Mouse (Mus musculus) cerebellum, adult 8-10 months (tissue): ENCODE measurements around the gene Negr1.

Experiments used
- DNase-seq: peaks from one replicate; pipeline ENCODE4 v3.0.0; 2022

Negr1 gene

GRCm38 (mm10) chr3:156698687-156699086, 137.1 kb downstream of the Negr1 start:
- DNase-seq: no peak

DNA sequence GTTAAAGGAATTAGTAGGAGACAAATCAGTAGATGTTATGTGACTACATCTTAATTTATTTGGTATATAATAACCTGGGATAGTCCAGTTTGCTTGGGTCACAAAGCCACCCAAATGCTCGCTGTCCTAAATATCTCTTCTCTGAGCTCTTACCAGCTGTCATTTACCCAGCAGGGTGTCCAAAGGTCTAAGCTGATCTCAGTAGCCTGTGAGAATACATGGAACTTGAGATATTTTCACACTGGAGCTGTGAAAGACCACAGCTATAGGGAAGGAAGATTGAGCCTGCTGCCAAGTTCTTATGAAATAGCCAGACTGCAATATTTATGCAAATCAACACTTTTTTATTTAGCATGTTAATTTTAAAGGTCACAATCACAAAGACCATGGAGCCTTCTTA, 141.6 kb downstream of the Negr1 start:
- DNase-seq: peak; percentile 47

GRCm38 (mm10) chr3:156710240-156710639, 148.6 kb downstream of the Negr1 start:
- DNase-seq: no peak

- peak; percentile 60 for DNase-seq
Observed at GRCm38 (mm10) chr3:156710693-156711092, 149.1 kb downstream of the Negr1 start.

DNA sequence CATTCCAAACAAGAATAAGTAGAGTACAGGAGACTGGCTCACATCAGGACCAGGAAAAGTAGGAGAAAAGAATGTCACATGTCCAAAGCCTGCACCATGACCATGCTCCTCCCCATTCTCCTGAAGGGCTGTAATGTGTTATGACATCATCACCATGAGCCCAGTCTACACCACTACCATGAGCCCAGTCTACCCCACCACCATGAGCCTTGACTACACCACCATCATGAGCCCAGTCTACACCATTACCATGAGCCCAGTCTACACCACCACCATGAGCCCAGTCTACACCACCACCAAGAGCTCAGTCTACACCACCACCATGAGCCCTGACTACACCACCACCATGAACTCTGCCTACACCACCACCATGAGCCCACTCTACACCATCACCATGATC, 174.7 kb downstream of the Negr1 start:
- DNase-seq: no peak

- DNase-seq: no peak
Observed at GRCm38 (mm10) chr3:156739529-156739928, 177.9 kb downstream of the Negr1 start.

DNA sequence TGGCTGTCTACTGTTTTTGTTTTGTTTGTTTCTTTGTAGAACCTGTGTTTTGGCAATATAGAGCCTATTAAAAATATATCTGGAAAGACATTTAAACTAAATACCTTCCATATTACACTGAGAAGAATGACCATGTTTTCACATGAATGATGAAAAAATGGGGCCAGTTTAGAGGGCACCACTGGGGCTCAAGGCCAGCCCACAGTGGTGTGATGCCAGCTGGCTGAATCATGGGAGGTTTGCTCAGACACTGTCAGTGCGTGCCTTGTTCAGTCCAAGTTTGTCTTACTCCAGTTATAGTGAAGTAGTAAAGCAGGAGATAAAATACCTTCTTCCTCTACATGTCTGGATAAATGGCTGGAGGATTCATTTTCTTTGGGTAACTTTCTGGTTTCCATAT, 181.7 kb downstream of the Negr1 start:
- DNase-seq: no peak

DNA sequence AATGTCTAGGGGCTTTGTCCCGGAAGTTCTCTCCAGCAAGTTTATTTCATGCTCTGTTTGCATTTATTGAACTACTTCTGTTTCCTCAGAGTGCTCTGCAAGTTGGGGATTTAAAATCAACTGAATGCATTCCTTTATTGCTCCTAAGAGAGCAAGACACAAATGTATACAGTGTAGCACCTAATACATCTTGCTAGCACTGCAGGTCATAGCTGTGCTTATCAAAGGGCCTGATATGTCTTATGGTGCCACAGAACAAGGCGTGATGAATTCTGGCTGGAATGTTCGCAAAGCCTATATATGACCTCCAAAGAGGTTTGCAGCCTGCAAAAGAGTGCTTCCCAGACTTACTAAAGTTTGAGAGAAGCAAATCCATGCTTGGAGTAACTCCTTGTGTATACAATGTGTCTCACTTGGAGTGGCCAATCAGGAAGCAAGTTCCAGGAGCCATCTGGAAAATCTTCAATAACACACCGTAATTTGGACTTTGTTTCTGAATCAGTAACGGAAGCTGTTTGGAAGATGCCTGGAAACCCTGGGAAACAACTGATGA, 183.7 kb downstream of the Negr1 start:
- DNase-seq: no peak

GRCm38 (mm10) chr3:156747456-156747855, 185.9 kb downstream of the Negr1 start:
- no peak for DNase-seq

GRCm38 (mm10) chr3:156753780-156754373, 192.3 kb downstream of the Negr1 start:
- DNase-seq: no peak

DNA sequence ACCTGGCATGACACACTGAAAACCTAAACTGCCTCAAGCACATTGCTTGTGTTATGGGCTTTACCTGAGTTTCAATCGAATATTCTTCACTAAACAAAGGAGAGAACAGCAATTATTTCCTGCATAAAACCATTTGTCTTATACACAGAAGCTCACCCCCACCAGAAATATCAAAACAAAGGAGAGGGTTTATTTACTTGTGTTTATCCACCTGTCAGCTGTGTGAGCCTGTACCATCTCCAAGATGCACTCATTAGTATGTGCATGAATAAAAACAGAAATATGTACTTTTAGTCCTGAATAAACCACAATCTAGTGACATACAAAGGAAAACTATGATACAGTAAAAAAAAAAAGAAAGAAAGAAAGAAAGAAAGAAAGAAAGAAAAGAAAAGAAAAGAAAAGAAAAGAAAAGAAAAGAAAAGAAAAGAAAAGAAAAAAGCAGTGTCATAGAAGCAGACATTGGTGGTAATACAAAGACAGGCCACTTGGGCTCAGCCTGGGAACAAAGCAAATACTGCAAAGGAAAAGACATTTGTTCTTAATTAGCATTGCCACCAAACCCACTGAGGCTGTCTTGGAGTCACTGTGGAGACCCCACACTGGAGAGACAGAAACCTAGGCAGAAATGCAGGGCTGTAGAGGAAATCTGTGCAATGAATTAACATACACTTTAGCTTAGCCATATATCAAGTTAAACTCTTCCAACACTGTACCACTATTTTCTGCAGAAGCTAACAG, 193.4 kb downstream of the Negr1 start:
- DNase-seq: no peak

GRCm38 (mm10) chr3:156765015-156765414, 203.4 kb downstream of the Negr1 start:
- no peak for DNase-seq

GRCm38 (mm10) chr3:156766171-156766845, 204.7 kb downstream of the Negr1 start:
- DNase-seq: peak; percentile 35

DNA sequence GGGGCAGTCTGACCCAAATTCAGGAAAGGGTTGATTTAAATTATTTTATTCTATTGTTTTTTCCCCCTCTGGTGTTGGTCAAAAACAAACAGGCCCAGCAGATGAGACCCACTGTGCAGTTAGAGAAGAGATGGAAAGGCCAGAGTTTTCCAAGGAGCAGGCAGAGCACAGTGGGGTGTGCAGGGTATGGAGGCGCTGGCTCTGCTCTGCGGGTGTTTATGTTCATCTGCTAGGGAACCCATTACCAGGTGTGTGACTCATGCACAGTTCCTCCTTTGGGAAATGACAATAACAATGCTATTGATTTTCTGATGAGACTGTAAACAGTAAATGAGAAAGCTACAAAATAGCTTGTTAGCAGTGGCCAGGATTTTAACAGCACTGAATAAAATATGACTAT, 210.0 kb downstream of the Negr1 start:
- no peak for DNase-seq

DNA sequence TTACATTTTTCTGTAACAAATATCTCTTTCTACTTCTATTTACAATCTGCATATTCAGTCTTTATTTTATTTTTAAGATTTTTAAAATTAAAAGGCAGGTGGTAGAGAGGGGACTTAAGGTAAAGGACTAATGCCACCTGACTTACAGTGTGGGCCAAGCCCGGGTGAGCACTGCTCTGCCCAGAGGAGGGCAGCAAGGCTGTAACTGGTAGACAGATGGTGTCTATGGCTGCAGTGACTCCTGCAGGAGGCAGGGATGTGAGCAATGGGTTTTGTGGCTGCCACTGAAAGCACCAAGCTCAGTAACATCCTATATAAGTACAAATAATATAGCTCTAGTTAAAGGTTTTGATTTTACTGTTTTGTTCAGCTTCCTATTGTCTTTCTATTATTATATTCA, 210.5 kb downstream of the Negr1 start:
- peak; percentile 46 for DNase-seq

GRCm38 (mm10) chr3:156784309-156784852, 222.8 kb downstream of the Negr1 start:
- no peak for DNase-seq

- no peak for DNase-seq
Observed at GRCm38 (mm10) chr3:156786355-156786754, 224.8 kb downstream of the Negr1 start.

DNA sequence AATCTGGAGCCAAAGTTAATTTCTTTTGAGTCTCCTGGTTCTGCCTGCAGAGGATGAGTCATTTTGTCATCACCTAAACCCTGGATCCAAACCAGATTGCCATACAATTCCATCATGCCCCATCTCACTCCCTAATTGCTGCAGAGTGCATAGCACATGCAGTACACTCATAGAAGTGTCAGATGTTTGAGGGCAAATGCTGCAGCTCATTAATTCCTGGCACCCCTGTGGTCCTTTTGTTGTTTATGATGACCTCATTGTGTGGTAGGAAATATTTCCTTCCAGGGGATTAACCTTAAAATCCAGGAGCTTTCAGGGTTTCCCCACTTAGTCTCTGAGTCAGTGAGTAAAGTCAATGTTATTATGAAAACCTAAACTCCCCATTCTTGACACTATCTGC, 229.6 kb downstream of the Negr1 start:
- DNase-seq: no peak

GRCm38 (mm10) chr3:156792743-156793142, 231.1 kb downstream of the Negr1 start:
- DNase-seq: no peak

DNA sequence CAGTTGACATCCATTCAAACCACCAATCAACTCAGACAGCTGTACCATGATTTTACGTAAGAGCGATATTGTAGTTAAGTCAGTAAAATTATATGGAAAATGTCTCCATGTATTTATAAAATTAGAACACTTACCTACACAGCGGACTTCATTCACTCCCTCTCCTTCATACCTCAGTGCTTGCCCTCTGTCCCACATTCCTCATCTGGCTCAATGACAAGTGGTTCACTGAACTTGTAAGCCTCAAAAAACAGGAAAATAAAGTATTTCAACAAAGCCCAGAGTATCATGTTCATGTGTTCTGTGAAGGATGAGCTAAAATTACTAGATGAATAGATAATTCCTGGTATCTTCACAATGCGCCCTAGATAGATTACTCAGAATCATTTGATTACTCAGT, 232.5 kb downstream of the Negr1 start:
- DNase-seq: no peak

DNA sequence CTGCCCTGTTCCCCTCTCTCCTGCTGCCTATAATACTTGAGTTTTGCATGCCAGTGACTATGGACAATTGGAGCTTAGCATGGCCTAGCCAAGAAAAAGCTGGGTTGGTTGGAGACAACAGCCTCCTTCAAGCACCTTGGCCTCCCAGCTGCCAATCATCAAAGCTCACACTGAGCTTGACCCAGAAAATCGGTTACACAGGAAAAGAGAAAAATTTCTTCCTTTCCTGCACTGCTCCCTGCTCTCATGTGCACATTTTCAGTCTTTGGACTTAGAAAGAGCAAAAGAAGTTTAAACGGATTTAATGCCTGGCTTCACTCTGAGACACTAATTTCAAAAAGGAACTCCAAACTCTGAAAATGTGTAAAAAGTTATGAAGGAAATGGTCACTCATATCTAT, 233.0 kb downstream of the Negr1 start:
- DNase-seq: no peak

GRCm38 (mm10) chr3:156796061-156796691, 234.6 kb downstream of the Negr1 start:
- DNase-seq: no peak

DNA sequence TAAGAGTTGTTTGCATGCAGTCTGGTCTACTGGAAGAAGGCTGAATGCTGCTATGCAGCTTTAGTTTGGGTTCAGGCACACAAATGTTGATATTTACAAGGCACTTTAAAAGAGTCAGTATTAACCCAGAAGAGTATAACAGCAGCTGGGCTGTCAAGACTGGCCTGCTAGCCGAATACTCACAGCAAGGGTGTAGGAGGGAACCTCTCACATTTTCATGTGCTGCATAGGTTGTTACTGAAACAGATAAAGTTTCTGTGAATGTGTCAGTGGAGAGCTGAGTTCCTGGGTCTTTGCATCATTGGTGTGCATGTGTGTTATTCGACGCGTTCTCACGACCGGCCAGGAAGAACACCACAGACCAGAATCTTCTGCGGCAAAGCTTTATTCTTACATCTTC, 237.6 kb downstream of the Negr1 start:
- no peak for DNase-seq
